In the genomic region with DNA sequence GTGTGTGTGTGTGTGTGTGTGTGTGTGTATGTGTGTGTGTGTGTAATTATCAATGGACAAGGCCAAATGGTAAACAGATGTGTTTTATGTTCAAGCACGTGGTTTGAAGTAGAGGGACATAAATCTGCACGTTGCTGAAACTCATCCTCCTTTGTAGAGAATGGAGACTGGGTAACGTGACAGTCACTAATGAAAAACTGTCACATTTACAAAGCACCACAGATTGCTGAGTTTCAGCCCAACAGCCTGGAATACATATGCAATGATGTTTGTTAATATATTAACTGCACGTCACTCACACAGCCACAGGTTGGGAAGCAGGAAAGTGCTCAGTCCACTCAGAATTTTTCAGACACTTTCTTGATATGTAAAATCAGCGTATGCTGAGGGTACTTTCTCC, we compare ENCODE assay signal across 19 mouse cellular contexts. TPM values are rescaled to one million over a fixed set of nuclear protein-coding genes. Genes with fewer than 3 reads are reported as not detected.
DNase-seq lines count a peak whose midpoint lies in the region; ATAC-seq and TF ChIP-seq lines count a peak whose summit lies in the region.
"Had no signal": no experiment of that assay in that cellular context is flagged by ENCODE, and none has a peak within 500 bp of the region (broad histone marks: within the 10 kb centered on the region; RNA-seq: fewer than 3 reads in every experiment).

No protein-coding gene starts in this region.

- H3K9me3 ChIP-seq in E14TG2a.4 (ENCODE audit: low read length): no peaks in the 10 kb centered on the region
- H3K9me3 ChIP-seq in forebrain, embryonic 12.5 days: no peaks in the 10 kb centered on the region
- H3K9me3 ChIP-seq in hindbrain, embryonic 13.5 days: no peaks in the 10 kb centered on the region
- no peaks in the 10 kb centered on the region for H3K9me3 ChIP-seq in midbrain, embryonic 15.5 days
- H3K9me3 ChIP-seq: embryonic facial prominence, embryonic 15.5 days; heart, embryonic 13.5 days; limb, embryonic 13.5 days; liver, embryonic 15.5 days had no signal

- peak overlapping the region; percentile 52 for H3K4me2 ChIP-seq in forebrain, embryonic 12.5 days
- peak overlapping the region; percentile 64 for H3K4me2 ChIP-seq in hindbrain, embryonic 13.5 days
- H3K4me2 ChIP-seq in midbrain, embryonic 15.5 days: peak overlapping the region; percentile 84
- H3K4me2 ChIP-seq: heart, embryonic 13.5 days; liver, embryonic 15.5 days had no signal

- peak overlapping the region; percentile 60; the same call in 1 of the 2 replicates for H3K4me3 ChIP-seq in E14TG2a.4 (replicated peaks; ENCODE audit: low read length)
- no peak overlapping the region for H3K4me3 ChIP-seq in forebrain, embryonic 12.5 days (replicated peaks)
- H3K4me3 ChIP-seq in hindbrain, embryonic 13.5 days: peak overlapping the region; percentile 32; the same call in 1 of the 2 replicates
- H3K4me3 ChIP-seq in midbrain, embryonic 15.5 days: peak overlapping the region; percentile 35
- H3K4me3 ChIP-seq: embryonic facial prominence, embryonic 15.5 days; heart, embryonic 13.5 days; limb, embryonic 13.5 days; liver, embryonic 15.5 days had no signal

- no peak for ATAC-seq in forebrain, embryonic 12.5 days (ENCODE audit: low FRiP score)
- ATAC-seq in hindbrain, embryonic 13.5 days (ENCODE audit: low FRiP score): no peak
- peak; percentile 11; the same call in 1 of the 2 replicates for ATAC-seq in midbrain, embryonic 15.5 days (replicated peaks)

- no peak overlapping the region for H3K9ac ChIP-seq in forebrain, embryonic 12.5 days
- H3K9ac ChIP-seq in hindbrain, embryonic 13.5 days: no peak overlapping the region
- H3K9ac ChIP-seq in midbrain, embryonic 15.5 days: no peak overlapping the region
- H3K9ac ChIP-seq: embryonic facial prominence, embryonic 15.5 days; heart, embryonic 13.5 days; limb, embryonic 13.5 days; liver, embryonic 15.5 days had no signal

- H3K4me1 ChIP-seq in E14TG2a.4 (replicated peaks; ENCODE audit: low read depth, low read length): peaks cover 58% of the 10 kb centered on the region
- H3K4me1 ChIP-seq in forebrain, embryonic 12.5 days: peaks cover 11% of the 10 kb centered on the region
- H3K4me1 ChIP-seq in hindbrain, embryonic 13.5 days (replicated peaks): peaks cover 15% of the 10 kb centered on the region
- peaks cover 11% of the 10 kb centered on the region for H3K4me1 ChIP-seq in midbrain, embryonic 15.5 days
- H3K4me1 ChIP-seq: heart, embryonic 13.5 days; liver, embryonic 15.5 days had no signal

- no peaks in the 10 kb centered on the region for H3K36me3 ChIP-seq in E14TG2a.4 (ENCODE audit: insufficient read depth, low read length)
- no peaks in the 10 kb centered on the region for H3K36me3 ChIP-seq in forebrain, embryonic 12.5 days (replicated peaks)
- H3K36me3 ChIP-seq in hindbrain, embryonic 13.5 days: no peaks in the 10 kb centered on the region
- no peaks in the 10 kb centered on the region for H3K36me3 ChIP-seq in midbrain, embryonic 15.5 days (replicated peaks)
- H3K36me3 ChIP-seq: embryonic facial prominence, embryonic 15.5 days; heart, embryonic 13.5 days; limb, embryonic 13.5 days; liver, embryonic 15.5 days had no signal

- 41% methylated on average over 5 of the region's 5 CpGs for WGBS in forebrain, embryonic 12.5 days
- 30% methylated on average over 5 of the region's 5 CpGs for WGBS in hindbrain, embryonic 13.5 days
- WGBS in midbrain, embryonic 15.5 days: 38% methylated on average over 5 of the region's 5 CpGs

- peaks cover 11% of the 10 kb centered on the region; the same call in 1 of the 2 replicates for H3K27me3 ChIP-seq in E14TG2a.4 (ENCODE audit: insufficient read depth, low read length)
- peaks cover 37% of the 10 kb centered on the region for H3K27me3 ChIP-seq in forebrain, embryonic 12.5 days
- peaks cover 30% of the 10 kb centered on the region for H3K27me3 ChIP-seq in hindbrain, embryonic 13.5 days
- peaks cover 21% of the 10 kb centered on the region for H3K27me3 ChIP-seq in midbrain, embryonic 15.5 days (replicated peaks)

- no peak for DNase-seq in gastrocnemius, postnatal 4 days (ENCODE audit: low spot score in 2 of 2)
- no peak for DNase-seq in kidney, postnatal 25 days
- no peak for DNase-seq in Muller cell, postnatal 12 days (ENCODE audit: inconsistent ontology term)
- no peak for DNase-seq in heart, adult 18-20 months
- DNase-seq: gastrocnemius, postnatal 25 days had no signal

- H3K27ac ChIP-seq in forebrain, embryonic 12.5 days: no peak overlapping the region
- no peak overlapping the region for H3K27ac ChIP-seq in hindbrain, embryonic 13.5 days
- no peak overlapping the region for H3K27ac ChIP-seq in midbrain, embryonic 15.5 days
- H3K27ac ChIP-seq: embryonic facial prominence, embryonic 15.5 days; heart, embryonic 13.5 days; limb, embryonic 13.5 days; liver, embryonic 15.5 days had no signal

- TF ChIP-seq CTCF in E14TG2a.4 (conservative IDR thresholded peaks at IDR 0.05; ENCODE audit: low read length): no peak

RNA-seq across cellular contexts. Expression of a gene that starts 0.6 kb away (rescaled TPM):
- polyA plus RNA-seq in forebrain, embryonic 12.5 days (2016; fragmentation: Nextera tagmentation; extraction: Ambion mirVana): 1.5 and 1.9 TPM in 2 replicates
- polyA plus RNA-seq in hindbrain, embryonic 13.5 days (2015; fragmentation: Nextera tagmentation; extraction: Ambion mirVana): 1.0 and 1.4 TPM in 2 replicates
- polyA plus RNA-seq in midbrain, embryonic 15.5 days (2015; fragmentation: Nextera tagmentation; extraction: Ambion mirVana): 1.1 and 1.5 TPM in 2 replicates
- total RNA-seq in gastrocnemius, postnatal 4 days (2021): not detected
- total RNA-seq in heart, adult 18-20 months (2021): not detected
- total RNA-seq: gastrocnemius, postnatal 25 days; heart, postnatal 4 days had no signal
- polyA plus RNA-seq: heart, embryonic 13.5 days; kidney, adult 2 months; limb, embryonic 13.5 days; liver, embryonic 15.5 days had no signal

RNA-seq across cellular contexts. Expression of a gene that starts 56.2 kb away (rescaled TPM):
- not detected in 2 replicates for polyA plus RNA-seq in forebrain, embryonic 12.5 days (2016; fragmentation: Nextera tagmentation; extraction: Ambion mirVana)
- not detected in 2 replicates for polyA plus RNA-seq in hindbrain, embryonic 13.5 days (2015; fragmentation: Nextera tagmentation; extraction: Ambion mirVana)
- not detected in 2 replicates for polyA plus RNA-seq in midbrain, embryonic 15.5 days (2015; fragmentation: Nextera tagmentation; extraction: Ambion mirVana)
- total RNA-seq in gastrocnemius, postnatal 4 days (2021): not detected
- not detected for total RNA-seq in heart, adult 18-20 months (2021)
- total RNA-seq: adrenal gland, adult 8-10 months; gastrocnemius, postnatal 25 days; heart, postnatal 4 days; left cerebral cortex, adult 8-10 months had no signal
- polyA plus RNA-seq: cortical plate, adult 2 months; embryonic facial prominence, embryonic 15.5 days; heart, embryonic 13.5 days; kidney, adult 2 months; large intestine, adult 2 months; limb, embryonic 13.5 days; liver, embryonic 15.5 days had no signal

RNA-seq across cellular contexts. Expression of a gene that starts 56.5 kb away (rescaled TPM):
- not detected in 2 replicates for polyA plus RNA-seq in forebrain, embryonic 12.5 days (2016; fragmentation: Nextera tagmentation; extraction: Ambion mirVana)
- not detected in 2 replicates for polyA plus RNA-seq in hindbrain, embryonic 13.5 days (2015; fragmentation: Nextera tagmentation; extraction: Ambion mirVana)
- polyA plus RNA-seq in midbrain, embryonic 15.5 days (2015; fragmentation: Nextera tagmentation; extraction: Ambion mirVana): not detected in 2 replicates
- not detected for total RNA-seq in gastrocnemius, postnatal 4 days (2021)
- not detected for total RNA-seq in heart, adult 18-20 months (2021)
- total RNA-seq: adrenal gland, adult 8-10 months; gastrocnemius, postnatal 25 days; heart, postnatal 4 days; left cerebral cortex, adult 8-10 months had no signal
- polyA plus RNA-seq: cortical plate, adult 2 months; embryonic facial prominence, embryonic 15.5 days; heart, embryonic 13.5 days; large intestine, adult 2 months; limb, embryonic 13.5 days; liver, embryonic 15.5 days had no signal
